Comparison of ENCODE assay signal across 9 mouse cellular contexts in the genomic region with DNA sequence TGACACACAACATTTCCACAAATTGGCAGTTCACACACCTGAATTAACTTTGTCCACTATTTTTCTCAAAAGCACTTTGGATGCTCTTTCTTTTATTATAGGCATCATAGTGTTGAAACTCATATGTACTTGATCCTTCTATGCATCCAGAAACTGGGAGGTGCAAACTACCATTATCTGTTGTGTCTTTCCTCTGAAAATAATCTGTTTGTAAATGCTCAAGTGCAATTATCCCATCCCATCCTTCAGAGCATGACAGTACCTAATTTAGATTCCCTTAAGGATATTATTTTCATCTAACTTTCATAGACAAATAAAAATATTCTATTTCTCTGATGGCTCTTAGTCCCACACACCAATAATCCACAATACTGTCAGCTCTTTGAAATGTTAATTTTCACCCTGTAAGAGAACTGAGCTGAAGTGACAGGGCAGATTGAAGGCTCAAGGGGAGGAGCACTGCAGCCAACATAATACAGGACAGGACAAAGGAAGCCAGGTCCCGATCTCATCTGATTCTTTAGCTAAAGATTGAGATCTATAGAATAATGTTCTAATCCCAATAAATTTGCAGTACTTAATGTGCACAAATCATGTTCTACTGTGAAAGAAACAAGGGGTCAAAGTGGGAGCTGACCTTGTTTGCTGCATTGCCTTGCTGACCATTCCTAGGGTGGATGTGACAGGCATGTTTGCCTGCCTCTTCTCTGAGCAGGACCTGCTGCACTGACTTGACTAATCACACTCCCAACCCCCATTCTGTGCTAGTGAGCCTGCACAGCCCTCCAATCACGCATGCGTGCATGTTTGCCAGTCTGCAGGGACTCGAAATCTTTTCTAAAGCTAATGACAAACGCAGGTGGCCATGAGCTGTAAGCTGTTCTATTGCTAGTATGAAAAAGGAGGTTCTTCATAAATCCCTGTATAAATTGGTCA. TPM values are rescaled to one million over a fixed set of nuclear protein-coding genes. Genes with fewer than 3 reads are reported as not detected.
A peak's percentile ranks its signal among the peaks of the same experiment; 100 is the strongest.
DNase-seq lines count a peak whose midpoint lies in the region; ATAC-seq lines count a peak whose summit lies in the region.
"Had no signal": no experiment of that assay in that cellular context is flagged by ENCODE, and none has a peak within 500 bp of the region (broad histone marks: within the 10 kb centered on the region; RNA-seq: fewer than 3 reads in every experiment).

No protein-coding gene starts in this region.

- H3K27me3 ChIP-seq in midbrain, embryonic 11.5 days (ENCODE audit: control insufficient read depth, insufficient read depth, low read length) = no peaks in the 10 kb centered on the region

- WGBS in midbrain, embryonic 11.5 days = 49% methylated on average over 5 of the region's 5 CpGs

- peak; percentile 3 to 63 for DNase-seq in frontal cortex, adult 2 months (ENCODE audit: extremely low spot score in 1 of 2, low spot score in 1 of 2)
- peak; percentile 52 for DNase-seq in layer of hippocampus, adult 11-12 months (ENCODE audit: low spot score)
- DNase-seq in midbrain, embryonic 11.5 days (ENCODE audit: low spot score, missing footprints) = peak; percentile 85
- peak; percentile 63 for DNase-seq in right cerebral cortex, postnatal 4 days
- no peak for DNase-seq in thymus, adult 18-20 months
- no peak for DNase-seq in gastrocnemius, postnatal 10 days
- DNase-seq in heart, postnatal 10 days = no peak

- H3K4me2 ChIP-seq in midbrain, embryonic 11.5 days = no peak overlapping the region

- H3K4me3 ChIP-seq in midbrain, embryonic 11.5 days (ENCODE audit: low read depth, low read length) = no peak overlapping the region
- H3K4me3 ChIP-seq: myocyte had no signal

- H3K4me1 ChIP-seq in midbrain, embryonic 11.5 days (ENCODE audit: control insufficient read depth, insufficient read depth, low read length) = no peaks in the 10 kb centered on the region

- no peaks in the 10 kb centered on the region for H3K36me3 ChIP-seq in midbrain, embryonic 11.5 days (ENCODE audit: control insufficient read depth, insufficient read depth, low read length)

- intact Hi-C loops in heart, postnatal 10 days (cut with DNase I) = no loop called here

- peak overlapping the region; percentile 42 for H3K27ac ChIP-seq in midbrain, embryonic 11.5 days (ENCODE audit: low read depth, low read length)

- no peaks in the 10 kb centered on the region; the same call in 1 of the 2 replicates for H3K9me3 ChIP-seq in midbrain, embryonic 11.5 days (ENCODE audit: control insufficient read depth, low read length)

- H3K9ac ChIP-seq in midbrain, embryonic 11.5 days (ENCODE audit: low read length) = no peak overlapping the region

- no peak for ATAC-seq in frontal cortex, adult (ENCODE audit: low TSS enrichment)
- ATAC-seq in midbrain, embryonic 11.5 days (ENCODE audit: low FRiP score) = peak; percentile 98

RNA-seq across cellular contexts. Expression of a gene that starts 30.5 kb away (rescaled TPM):
- 917 and 1,001 TPM in 2 replicates for polyA plus RNA-seq in frontal cortex, adult 2 months (2012; rRNA removed)
- 226 and 244 TPM in 2 replicates for polyA plus RNA-seq in midbrain, embryonic 11.5 days (2014; fragmentation: Nextera tagmentation; extraction: Ambion mirVana)
- total RNA-seq in gastrocnemius, postnatal 10 days (2021) = 10 to 100 TPM; 20.4 TPM
- 100 to 1,000 TPM; 104 to 106 TPM for total RNA-seq in heart, postnatal 10 days (2021)

Comparison
In these comparisons a context has a peak if more than half of its experiments do, and no peak if none do; other contexts are left out.
1. DNase-seq: peak in frontal cortex, adult 2 months (2 of 2), layer of hippocampus, adult 11-12 months (single experiment), midbrain, embryonic 11.5 days (single experiment) and right cerebral cortex, postnatal 4 days (single experiment); none in thymus, adult 18-20 months (0 of 2), gastrocnemius, postnatal 10 days (single experiment) and heart, postnatal 10 days (0 of 2).
2. RNA of a gene that starts 30.5 kb away (total RNA-seq): 104 to 106 TPM in heart, postnatal 10 days; 20.4 TPM in gastrocnemius, postnatal 10 days; every median in the first group is over 4 times any median in the second.